Mouse (Mus musculus): Measurements from ENCODE around the gene H2-M9.

- TF ChIP-seq POLR2A (IDR thresholded peaks at IDR 0.05; ENCODE audit: extremely low read depth, insufficient read depth, low read length) (no peak), CTCF (IDR thresholded peaks at IDR 0.05; ENCODE audit: low read depth, low read length) (no peak)
Observed at GRCm38 (mm10) chr17:36642566-36642965, at the start of gene H2-M9.
